Mouse (Mus musculus): ENCODE results near the gene 4933415F23Rik.

DNA sequence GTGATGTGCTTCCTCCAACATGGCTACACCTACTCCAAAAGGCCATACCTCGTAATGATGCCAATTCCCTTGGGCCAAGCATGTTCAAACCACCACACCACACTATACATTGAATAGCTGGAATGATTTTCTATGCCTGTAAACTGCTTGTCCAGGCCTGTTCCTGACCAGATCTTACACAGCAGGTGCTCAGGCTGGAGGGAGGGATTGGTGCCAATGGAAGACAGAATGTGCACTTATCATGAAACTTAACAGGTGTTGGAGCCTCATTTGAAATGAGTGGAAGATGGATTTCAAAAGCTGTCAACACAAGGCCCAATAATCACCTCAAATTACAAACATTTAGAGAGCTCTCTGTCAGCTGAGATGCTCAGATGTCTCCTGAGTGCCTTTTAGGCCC is 2.3 kb downstream of the 4933415F23Rik start:
- TF ChIP-seq CTCF (IDR thresholded peaks at IDR 0.05; ENCODE audit: low read depth, low read length) = no peak
- TF ChIP-seq POLR2A (IDR thresholded peaks at IDR 0.05; ENCODE audit: borderline replicate concordance, low read depth, low read length) = no peak

Data from bone marrow macrophage, adult 2 months (primary cell).